Mouse (Mus musculus) midbrain, embryonic 12.5 days (tissue): Measurements from ENCODE around the gene Lpar5. TPM values are rescaled to one million over a fixed set of nuclear protein-coding genes. Genes with fewer than 3 reads are reported as not detected.
"Not testable (repeated sequence)": the region's sequence is repeated elsewhere in the genome, so short reads cannot be mapped to it uniquely, and the experiment has no call there.

Experiments used
- ATAC-seq: fragments of 200-750 bp; cut with Nextera tagmentation; 2 replicates; pipeline ENCODE4 v1.8.0; 2017; ENCODE audit warnings: low read depth, moderate TSS enrichment, moderate library complexity; ENCODE audit not compliant: low FRiP score
- H3K27ac ChIP-seq: fragments of 300-500 bp; sonication (generic); replicated peaks from 2 replicates; pipeline ENCODE4 v1.5.1; 2016; ENCODE audit warnings: mild to moderate bottlenecking
- H3K27me3 ChIP-seq: fragments of 300-500 bp; sonication (generic); 2 replicates; pipeline ENCODE4 v1.6.1; 2016; ENCODE audit warnings: mild to moderate bottlenecking
- H3K36me3 ChIP-seq: fragments of 300-500 bp; sonication (generic); 2 replicates; pipeline ENCODE4 v1.6.1; 2016
- H3K4me1 ChIP-seq: fragments of 300-500 bp; sonication (generic); 2 replicates; pipeline ENCODE4 v1.6.1; 2016
- H3K4me2 ChIP-seq: fragments of 300-500 bp; sonication (generic); replicated peaks from 2 replicates; pipeline ENCODE4 v1.6.1; 2016; ENCODE audit warnings: mild to moderate bottlenecking, moderate library complexity
- H3K4me3 ChIP-seq: fragments of 300-500 bp; sonication (generic); 2 replicates; pipeline ENCODE4 v1.5.1; 2016; ENCODE audit warnings: mild to moderate bottlenecking
- H3K9ac ChIP-seq: fragments of 300-500 bp; sonication (generic); replicated peaks from 2 replicates; pipeline ENCODE4 v1.6.1; 2016; ENCODE audit warnings: mild to moderate bottlenecking, moderate library complexity
- H3K9me3 ChIP-seq: fragments of 300-500 bp; sonication (generic); 2 replicates; pipeline ENCODE4 v1.6.1; 2016; ENCODE audit warnings: mild to moderate bottlenecking
- WGBS: fragments of 180-500 bp; shearing (Covaris S2); methylation state at CpG from one replicate; pipeline ENCODE4 v1.1.7; 2016; 5-methylcytosine and 5-hydroxymethylcytosine counted together
- polyA plus RNA-seq: library from polyadenylated mRNA; unstranded; fragments of >200 nt; fragmentation: Nextera tagmentation; extraction: Ambion mirVana; gene quantifications from 2 replicates; pipeline ENCODE4 v1.2.1, GENCODE M21; 2016

Gene Lpar5
- polyA plus RNA-seq = 0.16 and 0.26 TPM in 2 replicates

DNA sequence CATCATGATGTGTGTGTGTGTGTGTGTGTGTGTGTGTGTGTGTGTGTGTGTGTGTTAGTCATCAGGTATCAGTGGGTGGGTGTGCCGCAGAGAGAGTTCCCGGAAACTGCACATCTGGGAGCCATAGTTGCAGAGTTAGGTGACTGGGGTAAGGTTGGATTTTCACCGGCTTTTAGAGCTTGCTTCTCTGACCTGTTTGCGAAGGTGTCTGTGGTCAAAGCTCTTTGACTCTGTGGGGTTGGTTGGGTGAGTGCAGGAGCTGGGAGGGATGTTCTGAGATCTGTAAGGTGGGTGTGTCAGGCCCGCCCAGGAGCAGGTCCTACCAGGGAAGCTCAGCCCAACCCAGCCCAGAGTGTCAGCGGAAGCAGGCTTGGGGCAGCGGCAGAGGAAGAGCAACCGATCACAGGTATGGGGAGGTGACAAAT lies at the start of gene Lpar5:
Lpar5 (plus strand) TSS at position 350 of the 425 bp plus-strand sequence.
- Histone ChIP-seq H3K4me3 (no peak within 1 kb of the TSS), H3K27ac (no peak within 1 kb of the TSS), H3K36me3 (no peaks in the 10 kb centered on the region), H3K9me3 (no peaks in the 10 kb centered on the region), H3K27me3 (no peaks in the 10 kb centered on the region; the same call in 1 of the 2 replicates), H3K9ac (no peak within 1 kb of the TSS), H3K4me2 (no peak within 1 kb of the TSS), H3K4me1 (peaks cover 13% of the 10 kb centered on the region; the same call in 1 of the 2 replicates)
- WGBS = 62% methylated on average over 8 of the region's 8 CpGs
- no peak for ATAC-seq

DNA sequence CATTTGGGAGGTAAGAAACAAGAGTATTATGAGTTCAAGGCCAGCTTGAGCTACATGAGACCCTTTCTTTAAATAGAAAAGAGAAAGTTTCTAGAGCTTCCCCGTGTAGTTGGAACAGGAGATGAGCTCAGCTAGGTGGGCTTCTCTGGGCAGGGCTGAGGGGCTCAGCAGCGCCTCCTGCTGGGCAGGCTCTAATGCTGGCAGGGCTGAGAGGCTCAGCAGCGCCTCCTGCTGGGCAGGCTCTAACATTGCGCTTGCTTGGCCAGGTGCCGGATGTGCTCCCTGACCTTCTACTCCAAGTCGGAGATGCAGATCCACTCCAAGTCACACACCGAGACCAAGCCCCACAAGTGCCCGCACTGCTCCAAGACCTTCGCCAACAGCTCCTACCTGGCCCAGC lies 37.2 kb upstream of the Lpar5 start:
- 38% methylated on average over 9 of the region's 9 CpGs for WGBS
- peaks cover 65% of the 10 kb centered on the region for H3K36me3 ChIP-seq
- not testable (repeated sequence) for H3K4me1 ChIP-seq, H3K4me3 ChIP-seq, H3K9me3 ChIP-seq, H3K9ac ChIP-seq, H3K4me2 ChIP-seq, H3K27me3 ChIP-seq, ATAC-seq, H3K27ac ChIP-seq

- Histone ChIP-seq H3K9me3 (no peaks in the 10 kb centered on the region), H3K36me3 (peaks cover 66% of the 10 kb centered on the region), H3K4me3 (no peak overlapping the region), H3K4me2 (no peak overlapping the region), H3K4me1 (no peaks in the 10 kb centered on the region), H3K9ac (no peak overlapping the region), H3K27me3 (no peaks in the 10 kb centered on the region), H3K27ac (no peak overlapping the region)
- 89% methylated on average over 16 of the region's 16 CpGs for WGBS
- ATAC-seq = no peak
Observed at GRCm38 (mm10) chr6:125031604-125032003, 36.1 kb upstream of the Lpar5 start.

- no peaks in the 10 kb centered on the region for H3K9me3 ChIP-seq
- peak overlapping the region; percentile 51 for H3K4me2 ChIP-seq
- H3K36me3 ChIP-seq = peaks cover 33% of the 10 kb centered on the region
- no peaks in the 10 kb centered on the region for H3K27me3 ChIP-seq
- H3K4me3 ChIP-seq = 0 out of 2 replicates have a peak overlapping the region, but pooled peaks have one; percentile 33
- H3K4me1 ChIP-seq = peaks cover 16% of the 10 kb centered on the region
- H3K9ac ChIP-seq = no peak overlapping the region
- no peak for ATAC-seq
- 0 out of 2 replicates have a peak overlapping the region, but pooled peaks have one; percentile 43 for H3K27ac ChIP-seq
- WGBS = 96% methylated on average over 4 of the region's 4 CpGs
Observed at GRCm38 (mm10) chr6:125038666-125039065, 29.1 kb upstream of the Lpar5 start.

DNA sequence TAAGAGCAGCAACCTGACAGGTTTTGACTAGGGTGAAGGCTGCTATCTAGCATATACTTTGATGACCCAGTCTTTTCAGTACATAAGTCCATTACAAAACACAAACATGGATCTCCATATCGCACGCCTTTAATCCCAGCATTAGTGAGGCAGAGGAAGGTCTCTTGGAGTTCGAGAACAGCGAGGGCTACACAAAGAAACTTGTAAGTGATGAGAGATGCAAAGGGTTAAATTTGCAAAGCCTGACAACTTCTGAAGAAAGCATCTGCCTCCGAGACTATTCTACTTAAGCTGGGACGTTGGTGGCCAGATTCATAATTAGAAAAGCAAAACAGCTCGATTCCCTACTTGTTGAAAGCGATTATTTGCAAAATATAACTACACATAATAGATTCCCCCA lies 28.6 kb upstream of the Lpar5 start:
- Histone ChIP-seq H3K27me3 (no peaks in the 10 kb centered on the region), H3K9ac (0 out of 2 replicates have a peak overlapping the region, but pooled peaks have one; percentile 7), H3K36me3 (peaks cover 33% of the 10 kb centered on the region), H3K4me3 (peak overlapping the region; percentile 33), H3K4me1 (peaks cover 16% of the 10 kb centered on the region), H3K27ac (0 out of 2 replicates have a peak overlapping the region, but pooled peaks have one; percentile 43), H3K9me3 (no peaks in the 10 kb centered on the region), H3K4me2 (peak overlapping the region; percentile 51)
- WGBS = 7% methylated on average over 8 of the region's 8 CpGs
- peak; percentile 35 for ATAC-seq

- peak within 1 kb of the TSS; percentile 76 for H3K9ac ChIP-seq
Observed at GRCm38 (mm10) chr6:125039533-125040153, 28.1 kb upstream of the Lpar5 start, which contains the start of gene Ing4. TSS of gene Ing4 (plus strand) at chr6:125039760.

DNA sequence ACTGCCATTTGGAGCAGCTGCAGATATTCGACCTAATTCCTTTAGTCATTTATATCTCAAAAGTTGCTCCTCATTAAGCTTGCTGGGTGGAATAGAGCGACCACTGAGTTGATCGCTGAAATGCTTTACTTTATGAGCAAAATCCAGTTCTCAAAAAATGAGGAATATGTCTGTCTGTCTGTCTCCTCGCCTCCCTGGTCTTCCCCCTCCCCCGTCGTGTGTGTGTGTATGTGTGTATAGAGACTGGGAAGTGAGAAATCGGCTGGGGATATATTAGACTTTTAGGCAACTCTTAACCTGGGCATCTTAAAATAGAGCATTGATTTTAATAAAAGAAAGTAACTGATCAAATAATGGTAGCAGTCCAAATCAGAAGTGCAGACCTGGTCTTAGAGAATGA lies 27.5 kb upstream of the Lpar5 start:
- no peak for ATAC-seq
- peaks cover 36% of the 10 kb centered on the region for H3K36me3 ChIP-seq
- no peaks in the 10 kb centered on the region for H3K27me3 ChIP-seq
- peak overlapping the region; percentile 72 for H3K4me3 ChIP-seq
- WGBS = 16% methylated on average over 7 of the region's 7 CpGs
- H3K4me2 ChIP-seq = peak overlapping the region; percentile 88
- peak overlapping the region; percentile 76 for H3K9ac ChIP-seq
- H3K9me3 ChIP-seq = no peaks in the 10 kb centered on the region
- peaks cover 16% of the 10 kb centered on the region for H3K4me1 ChIP-seq
- peak overlapping the region; percentile 62 for H3K27ac ChIP-seq

More at GRCm38 (mm10) chr6:125039533-125040153, 28.1 kb upstream of the Lpar5 start, which contains the start of gene Ing4:
- peak within 1 kb of the TSS; percentile 62 for H3K27ac ChIP-seq
- H3K4me1 ChIP-seq = peaks cover 16% of the 10 kb centered on the region
- ATAC-seq = peak; percentile 96
- peak within 1 kb of the TSS; percentile 72 for H3K4me3 ChIP-seq
- peak within 1 kb of the TSS; percentile 88 for H3K4me2 ChIP-seq
- H3K27me3 ChIP-seq = no peaks in the 10 kb centered on the region
- peaks cover 36% of the 10 kb centered on the region for H3K36me3 ChIP-seq
- under 1% methylated on average over 26 of the region's 26 CpGs for WGBS
- H3K9me3 ChIP-seq = no peaks in the 10 kb centered on the region

- peaks cover 34% of the 10 kb centered on the region for H3K36me3 ChIP-seq
- 89% methylated on average over 7 of the region's 7 CpGs for WGBS
- no peak overlapping the region for H3K9ac ChIP-seq
- H3K4me1 ChIP-seq = peaks cover 16% of the 10 kb centered on the region
- no peak for ATAC-seq
- no peak overlapping the region for H3K27ac ChIP-seq
- no peak overlapping the region for H3K4me3 ChIP-seq
- peak overlapping the region; percentile 88 for H3K4me2 ChIP-seq
- H3K27me3 ChIP-seq = no peaks in the 10 kb centered on the region
- no peaks in the 10 kb centered on the region for H3K9me3 ChIP-seq
Observed at GRCm38 (mm10) chr6:125041047-125041446, 26.7 kb upstream of the Lpar5 start.

GRCm38 (mm10) chr6:125042081-125042480 lies 25.6 kb upstream of the Lpar5 start:
- peaks cover 16% of the 10 kb centered on the region for H3K4me1 ChIP-seq
- H3K4me2 ChIP-seq = no peak overlapping the region
- no peak overlapping the region for H3K4me3 ChIP-seq
- peaks cover 35% of the 10 kb centered on the region for H3K36me3 ChIP-seq
- no peak for ATAC-seq
- no peak overlapping the region for H3K27ac ChIP-seq
- no peaks in the 10 kb centered on the region for H3K9me3 ChIP-seq
- no peak overlapping the region for H3K9ac ChIP-seq
- H3K27me3 ChIP-seq = no peaks in the 10 kb centered on the region
- 95% methylated on average over 7 of the region's 7 CpGs for WGBS

GRCm38 (mm10) chr6:125046691-125047090 lies 21.0 kb upstream of the Lpar5 start:
- H3K27me3 ChIP-seq = no peaks in the 10 kb centered on the region
- peak; percentile 20; the same call in 1 of the 2 replicates for ATAC-seq
- peaks cover 76% of the 10 kb centered on the region for H3K36me3 ChIP-seq
- H3K9me3 ChIP-seq = no peaks in the 10 kb centered on the region
- H3K4me3 ChIP-seq = no peak overlapping the region
- 39% methylated on average over 5 of the region's 5 CpGs for WGBS
- no peak overlapping the region for H3K27ac ChIP-seq
- no peak overlapping the region for H3K9ac ChIP-seq
- H3K4me1 ChIP-seq = no peaks in the 10 kb centered on the region
- H3K4me2 ChIP-seq = no peak overlapping the region

GRCm38 (mm10) chr6:125049678-125050077 lies 18.0 kb upstream of the Lpar5 start, which contains the start of gene Acrbp:
TSS of gene Acrbp (plus strand) at chr6:125049689.
- WGBS = 41% methylated on average over 20 of the region's 20 CpGs
- Histone ChIP-seq H3K36me3 (peaks cover 91% of the 10 kb centered on the region), H3K4me1 (no peaks in the 10 kb centered on the region), H3K9me3 (no peaks in the 10 kb centered on the region), H3K27me3 (no peaks in the 10 kb centered on the region), H3K4me3 (no peak within 1 kb of the TSS), H3K27ac (no peak within 1 kb of the TSS), H3K9ac (no peak within 1 kb of the TSS), H3K4me2 (no peak within 1 kb of the TSS)
- no peak for ATAC-seq

DNA sequence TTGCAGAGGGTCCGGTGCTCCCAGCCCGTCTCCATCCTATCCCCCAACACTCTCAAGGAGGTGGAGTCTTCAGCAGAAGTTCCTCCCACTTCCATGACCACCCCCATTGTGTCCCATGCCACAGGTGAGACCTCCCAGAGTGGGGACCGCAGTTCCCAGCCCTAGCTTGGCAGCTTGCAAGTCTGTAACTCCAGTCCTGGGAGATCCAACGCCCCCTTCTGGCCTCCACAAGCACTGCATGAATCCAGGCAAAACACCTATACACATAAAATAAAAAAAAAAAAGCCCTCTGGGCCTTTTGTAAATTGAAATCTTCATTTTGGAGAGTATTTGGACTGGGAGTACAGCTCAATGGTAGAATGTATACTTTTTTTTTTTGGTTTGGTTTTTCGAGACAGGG lies 16.5 kb upstream of the Lpar5 start:
- no peak overlapping the region for H3K9ac ChIP-seq
- H3K4me2 ChIP-seq = no peak overlapping the region
- H3K9me3 ChIP-seq = no peaks in the 10 kb centered on the region
- H3K4me1 ChIP-seq = no peaks in the 10 kb centered on the region
- no peak for ATAC-seq
- H3K36me3 ChIP-seq = peaks cover 85% of the 10 kb centered on the region
- no peak overlapping the region for H3K27ac ChIP-seq
- H3K4me3 ChIP-seq = no peak overlapping the region
- no peaks in the 10 kb centered on the region for H3K27me3 ChIP-seq
- WGBS = 71% methylated on average over 5 of the region's 5 CpGs
